Mouse (Mus musculus) embryonic facial prominence, embryonic 12.5 days (tissue): ENCODE measurements around the gene Uox. TPM values are rescaled to one million over a fixed set of nuclear protein-coding genes. Genes with fewer than 3 reads are reported as not detected.
A peak's percentile ranks its signal among the peaks of the same experiment; 100 is the strongest.

Experiments used
- ATAC-seq: fragments of 200-750 bp; cut with Nextera tagmentation; 2 replicates; pipeline ENCODE4 v1.8.0; 2017; ENCODE audit not compliant: insufficient number of reproducible peaks, insufficient read depth, low FRiP score, low TSS enrichment
- H3K27ac ChIP-seq: fragments of 300-500 bp; sonication (generic); 2 replicates; pipeline ENCODE4 v1.5.1; 2016; ENCODE audit warnings: mild to moderate bottlenecking
- H3K27me3 ChIP-seq: fragments of 300-500 bp; sonication (generic); 2 replicates; pipeline ENCODE4 v1.6.1; 2016; ENCODE audit warnings: mild to moderate bottlenecking, moderate library complexity
- H3K36me3 ChIP-seq: fragments of 300-500 bp; sonication (generic); 2 replicates; pipeline ENCODE4 v1.6.1; 2016; ENCODE audit warnings: mild to moderate bottlenecking
- H3K4me1 ChIP-seq: fragments of 300-500 bp; sonication (generic); 2 replicates; pipeline ENCODE4 v1.6.1; 2016
- H3K4me2 ChIP-seq: fragments of 300-500 bp; sonication (generic); replicated peaks from 2 replicates; pipeline ENCODE4 v1.6.1; 2016; ENCODE audit warnings: mild to moderate bottlenecking, moderate library complexity
- H3K4me3 ChIP-seq: fragments of 300-500 bp; sonication (generic); 2 replicates; pipeline ENCODE4 v1.5.1; 2016; ENCODE audit warnings: mild to moderate bottlenecking
- H3K9ac ChIP-seq: fragments of 300-500 bp; sonication (generic); 2 replicates; pipeline ENCODE4 v1.6.1; 2016; ENCODE audit warnings: mild to moderate bottlenecking, moderate library complexity
- H3K9me3 ChIP-seq: fragments of 300-500 bp; sonication (generic); 2 replicates; pipeline ENCODE4 v1.6.1; 2016; ENCODE audit warnings: mild to moderate bottlenecking, moderate library complexity
- WGBS: fragments of 180-500 bp; shearing (Covaris S2); methylation state at CpG from one replicate; pipeline ENCODE4 v1.1.7; 2016; 5-methylcytosine and 5-hydroxymethylcytosine counted together
- polyA plus RNA-seq: library from polyadenylated mRNA; unstranded; fragments of >200 nt; fragmentation: Nextera tagmentation; extraction: Ambion mirVana; gene quantifications from 2 replicates; pipeline ENCODE4 v1.2.1, GENCODE M21; 2016

Gene Uox
- polyA plus RNA-seq, 1 experiment from 2014 or later, result not detected

GRCm38 (mm10) chr3:146564268-146565064, 5.8 kb upstream of the Uox start:
- no peak for ATAC-seq
- Histone ChIP-seq H3K27ac (no peak overlapping the region), H3K36me3 (no peaks in the 10 kb centered on the region), H3K4me2 (0 out of 2 replicates have a peak overlapping the region, but pooled peaks have one; percentile 17), H3K9me3 (no peaks in the 10 kb centered on the region), H3K4me3 (no peak overlapping the region), H3K4me1 (no peaks in the 10 kb centered on the region), H3K27me3 (no peaks in the 10 kb centered on the region), H3K9ac (no peak overlapping the region)
- 27% methylated on average over 14 of the region's 14 CpGs for WGBS

DNA sequence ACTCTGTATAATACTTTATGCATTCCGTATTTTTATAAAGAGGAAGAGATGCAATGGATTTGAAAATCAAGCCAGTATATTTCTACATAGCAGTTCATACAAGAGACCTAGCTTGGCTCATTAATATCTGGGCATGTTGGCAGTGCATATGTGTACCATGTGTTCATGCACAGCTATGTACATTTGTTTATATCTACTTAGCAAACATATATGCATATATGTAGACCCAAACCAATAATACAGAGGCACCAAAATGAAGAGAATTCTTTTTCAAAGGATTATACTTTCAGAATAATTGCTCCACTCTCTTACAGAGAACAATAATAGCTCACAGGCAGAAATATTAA, 5.2 kb upstream of the Uox start:
- ATAC-seq, result no peak
- no peaks in the 10 kb centered on the region for H3K36me3 ChIP-seq
- 83% methylated on average over 1 of the region's 1 CpGs for WGBS
- no peak overlapping the region for H3K27ac ChIP-seq
- no peaks in the 10 kb centered on the region for H3K4me1 ChIP-seq
- H3K9me3 ChIP-seq, result no peaks in the 10 kb centered on the region
- no peaks in the 10 kb centered on the region for H3K27me3 ChIP-seq
- no peak overlapping the region for H3K4me2 ChIP-seq
- H3K4me3 ChIP-seq, result no peak overlapping the region
- H3K9ac ChIP-seq, result no peak overlapping the region

DNA sequence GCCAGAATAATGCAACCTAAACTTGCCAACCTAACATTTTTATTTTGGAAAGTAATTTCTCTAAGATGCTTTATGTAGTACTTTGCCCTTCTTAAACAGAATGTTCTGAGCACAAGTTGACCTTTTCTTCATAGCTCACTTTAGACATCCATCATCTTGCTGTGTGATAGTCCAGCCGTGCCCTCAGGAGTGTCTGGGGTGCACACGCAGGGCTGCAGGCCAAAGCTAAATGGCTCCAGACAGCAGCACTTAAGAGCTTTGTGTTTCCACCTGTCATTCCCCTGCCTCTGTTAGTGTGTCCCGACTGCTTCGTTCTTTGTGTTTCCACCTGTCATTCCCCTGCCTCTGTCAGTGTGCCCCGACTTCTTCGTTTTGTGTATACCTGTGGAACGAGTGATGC, 2.9 kb upstream of the Uox start:
- Histone ChIP-seq H3K9me3 (no peaks in the 10 kb centered on the region), H3K27ac (no peak overlapping the region), H3K9ac (no peak overlapping the region), H3K27me3 (no peaks in the 10 kb centered on the region), H3K4me1 (no peaks in the 10 kb centered on the region), H3K36me3 (no peaks in the 10 kb centered on the region), H3K4me3 (no peak overlapping the region), H3K4me2 (no peak overlapping the region)
- 62% methylated on average over 7 of the region's 7 CpGs for WGBS
- no peak for ATAC-seq

GRCm38 (mm10) chr3:146567884-146568530, 2.2 kb upstream of the Uox start:
- no peak for ATAC-seq
- 68% methylated on average over 9 of the region's 9 CpGs for WGBS
- H3K27me3 ChIP-seq, result no peaks in the 10 kb centered on the region
- no peak overlapping the region for H3K4me2 ChIP-seq
- H3K9me3 ChIP-seq, result no peaks in the 10 kb centered on the region
- no peaks in the 10 kb centered on the region for H3K4me1 ChIP-seq
- no peaks in the 10 kb centered on the region for H3K36me3 ChIP-seq
- H3K9ac ChIP-seq, result no peak overlapping the region
- H3K4me3 ChIP-seq, result no peak overlapping the region
- no peak overlapping the region for H3K27ac ChIP-seq

GRCm38 (mm10) chr3:146569594-146569993, 632 bp upstream of the Uox start:
- Histone ChIP-seq H3K9ac (no peak overlapping the region), H3K4me2 (no peak overlapping the region), H3K27ac (no peak overlapping the region), H3K4me3 (no peak overlapping the region), H3K9me3 (no peaks in the 10 kb centered on the region), H3K36me3 (no peaks in the 10 kb centered on the region), H3K4me1 (no peaks in the 10 kb centered on the region), H3K27me3 (no peaks in the 10 kb centered on the region)
- 82% methylated on average over 3 of the region's 3 CpGs for WGBS
- ATAC-seq, result no peak

DNA sequence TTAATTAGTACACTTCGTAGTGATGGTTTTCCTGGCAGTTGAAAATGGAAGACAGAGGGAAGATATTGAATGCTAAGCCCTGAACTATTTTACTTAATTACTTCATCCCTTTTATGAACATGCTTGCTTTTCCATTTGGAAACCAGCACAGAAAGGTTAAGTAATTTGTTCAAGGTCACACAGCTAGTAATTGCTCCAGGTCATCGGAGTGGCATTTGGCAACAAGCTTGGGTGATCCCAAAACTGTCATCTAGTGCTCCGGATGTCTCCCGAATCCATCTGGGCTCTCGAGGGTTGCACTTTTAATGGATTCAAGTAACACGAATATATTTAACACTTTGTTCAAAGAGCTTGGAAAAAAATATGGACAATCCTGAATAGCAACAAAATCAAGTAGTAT, 713 bp downstream of the Uox start:
- ATAC-seq, result no peak
- Histone ChIP-seq H3K27me3 (no peaks in the 10 kb centered on the region), H3K4me1 (no peaks in the 10 kb centered on the region), H3K4me2 (no peak overlapping the region), H3K36me3 (no peaks in the 10 kb centered on the region), H3K9ac (no peak overlapping the region), H3K27ac (no peak overlapping the region), H3K9me3 (no peaks in the 10 kb centered on the region), H3K4me3 (no peak overlapping the region)
- WGBS, result 76% methylated on average over 6 of the region's 6 CpGs

- no peak for ATAC-seq
- Histone ChIP-seq H3K36me3 (no peaks in the 10 kb centered on the region), H3K27ac (no peak overlapping the region), H3K27me3 (no peaks in the 10 kb centered on the region), H3K4me1 (no peaks in the 10 kb centered on the region), H3K4me2 (no peak overlapping the region), H3K9ac (no peak overlapping the region), H3K4me3 (no peak overlapping the region), H3K9me3 (no peaks in the 10 kb centered on the region)
- WGBS, result 78% methylated on average over 1 of the region's 1 CpGs
Measured at GRCm38 (mm10) chr3:146571341-146571740, 1.1 kb downstream of the Uox start.

DNA sequence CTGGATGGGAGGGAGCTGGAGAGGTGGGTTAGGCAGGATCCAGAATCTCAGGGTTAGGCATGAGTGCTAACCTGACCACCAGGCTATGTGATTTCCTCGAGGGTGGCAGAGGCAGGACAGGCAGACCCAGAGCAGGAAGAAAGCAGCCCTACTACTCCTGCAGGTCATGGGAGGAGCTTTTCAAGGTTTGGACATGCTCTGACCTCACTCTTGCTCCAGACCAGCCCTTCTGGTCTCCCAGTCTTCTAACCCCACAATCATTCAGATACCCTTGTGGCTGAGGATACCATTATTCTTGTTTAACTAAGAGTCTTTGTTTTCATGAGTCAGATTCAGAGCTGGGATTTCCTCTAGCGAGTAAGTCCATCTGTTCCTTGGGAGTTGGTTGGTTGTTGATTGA, 7.4 kb downstream of the Uox start:
- Histone ChIP-seq H3K4me3 (no peak overlapping the region), H3K9me3 (no peaks in the 10 kb centered on the region), H3K27me3 (no peaks in the 10 kb centered on the region), H3K9ac (no peak overlapping the region), H3K27ac (no peak overlapping the region), H3K4me1 (no peaks in the 10 kb centered on the region), H3K36me3 (no peaks in the 10 kb centered on the region), H3K4me2 (no peak overlapping the region)
- no peak for ATAC-seq
- 62% methylated on average over 2 of the region's 2 CpGs for WGBS

DNA sequence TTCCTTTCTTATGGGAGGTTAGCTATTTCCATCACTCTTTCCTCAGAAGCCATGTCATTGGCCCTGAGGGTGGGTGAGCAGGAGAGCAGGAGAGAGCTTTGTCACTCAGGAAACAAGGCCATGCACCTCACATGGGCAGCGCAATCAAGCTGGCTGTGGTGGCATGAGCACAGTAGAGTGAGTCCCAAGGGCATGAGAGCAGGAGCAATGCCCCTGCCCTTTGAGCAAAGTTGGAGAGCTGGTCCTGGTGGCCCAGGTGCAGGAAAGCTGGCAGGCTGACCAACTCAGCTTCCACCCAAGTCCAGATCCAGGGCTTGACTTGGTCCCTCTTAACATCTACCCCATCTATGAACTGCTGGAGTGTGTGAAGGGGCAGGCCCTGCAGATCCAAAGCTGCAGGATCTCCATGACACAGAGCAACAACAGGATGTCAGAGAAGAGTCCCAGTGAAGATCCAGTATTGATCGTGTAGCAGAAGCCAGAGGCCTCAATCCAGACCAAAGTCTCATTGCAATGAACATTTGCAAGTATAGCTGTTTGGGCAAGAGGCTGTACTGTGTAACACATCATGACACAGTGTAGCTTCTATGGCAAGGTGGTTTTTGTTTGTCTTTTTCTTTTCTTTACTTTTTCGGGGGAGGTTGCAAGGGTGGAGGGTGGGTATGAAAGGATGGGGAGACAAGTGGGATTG, 10.0 kb downstream of the Uox start:
- H3K27ac ChIP-seq, result no peak overlapping the region
- H3K4me1 ChIP-seq, result no peaks in the 10 kb centered on the region
- WGBS, result 84% methylated on average over 3 of the region's 3 CpGs
- H3K27me3 ChIP-seq, result no peaks in the 10 kb centered on the region
- no peaks in the 10 kb centered on the region for H3K9me3 ChIP-seq
- H3K9ac ChIP-seq, result no peak overlapping the region
- ATAC-seq, result no peak
- no peak overlapping the region for H3K4me3 ChIP-seq
- no peaks in the 10 kb centered on the region for H3K36me3 ChIP-seq
- no peak overlapping the region for H3K4me2 ChIP-seq

- no peak overlapping the region for H3K9ac ChIP-seq
- 86% methylated on average over 4 of the region's 4 CpGs for WGBS
- H3K27me3 ChIP-seq, result no peaks in the 10 kb centered on the region
- no peaks in the 10 kb centered on the region for H3K36me3 ChIP-seq
- no peak overlapping the region for H3K4me3 ChIP-seq
- no peaks in the 10 kb centered on the region for H3K4me1 ChIP-seq
- H3K27ac ChIP-seq, result no peak overlapping the region
- ATAC-seq, result no peak
- H3K4me2 ChIP-seq, result no peak overlapping the region
- no peaks in the 10 kb centered on the region for H3K9me3 ChIP-seq
Measured at GRCm38 (mm10) chr3:146583478-146583877, 13.3 kb downstream of the Uox start.

DNA sequence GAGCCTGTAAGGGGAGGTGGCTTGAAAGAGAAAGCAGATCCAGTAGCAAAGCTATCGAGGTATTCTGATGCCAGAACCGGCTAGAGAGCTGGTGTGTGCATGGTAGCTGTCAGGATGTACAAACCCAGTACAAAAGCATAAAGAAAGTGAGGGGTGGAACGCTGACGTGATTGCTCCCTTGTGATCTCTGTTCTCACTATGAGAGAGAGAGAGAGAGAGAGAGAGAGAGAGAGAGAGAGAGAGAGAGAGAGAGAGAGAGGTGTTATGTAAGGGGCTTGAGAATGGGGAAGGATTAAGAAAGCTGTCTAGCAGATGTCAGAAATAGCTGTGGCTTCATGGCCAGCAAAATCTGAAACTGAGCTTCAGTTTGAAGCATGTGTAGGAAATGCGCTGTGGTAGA, 13.7 kb downstream of the Uox start:
- Histone ChIP-seq H3K4me2 (no peak overlapping the region), H3K4me3 (no peak overlapping the region), H3K36me3 (no peaks in the 10 kb centered on the region), H3K9me3 (no peaks in the 10 kb centered on the region), H3K9ac (no peak overlapping the region), H3K4me1 (no peaks in the 10 kb centered on the region), H3K27me3 (no peaks in the 10 kb centered on the region), H3K27ac (no peak overlapping the region)
- no peak for ATAC-seq
- WGBS, result 55% methylated on average over 5 of the region's 5 CpGs

GRCm38 (mm10) chr3:146586616-146587015, 16.4 kb downstream of the Uox start:
- H3K4me1 ChIP-seq, result no peaks in the 10 kb centered on the region
- no peaks in the 10 kb centered on the region for H3K36me3 ChIP-seq
- H3K9me3 ChIP-seq, result no peaks in the 10 kb centered on the region
- no peak overlapping the region for H3K4me2 ChIP-seq
- WGBS, result 92% methylated on average over 14 of the region's 14 CpGs
- ATAC-seq, result no peak
- no peaks in the 10 kb centered on the region for H3K27me3 ChIP-seq
- H3K27ac ChIP-seq, result no peak overlapping the region
- H3K4me3 ChIP-seq, result no peak overlapping the region
- no peak overlapping the region for H3K9ac ChIP-seq
